7 mouse cellular contexts compared by ENCODE assay signal in genomic region chr6:31176831-31177230, GRCm38 (mm10).
"Had no signal": no experiment of that assay in that cellular context is flagged by ENCODE, and none has a peak within 500 bp of the region (broad histone marks: within the 10 kb centered on the region; RNA-seq: fewer than 3 reads in every experiment).

No protein-coding gene starts in this region.

- ATAC-seq: midbrain, embryonic 13.5 days had no signal

- H3K27ac ChIP-seq: intestine, embryonic 15.5 days; limb, embryonic 13.5 days; liver, embryonic 14.5 days; midbrain, embryonic 13.5 days; neural tube, embryonic 15.5 days had no signal

- DNase-seq: lung, adult 18-20 months had no signal

- H3K4me1 ChIP-seq: intestine, embryonic 15.5 days; limb, embryonic 13.5 days; neural tube, embryonic 15.5 days had no signal

- H3K4me3 ChIP-seq: intestine, embryonic 15.5 days; limb, embryonic 13.5 days; midbrain, embryonic 13.5 days; myocyte; neural tube, embryonic 15.5 days had no signal
